Mouse (Mus musculus) fibroblast of lung, adult 2 months (primary cell): ENCODE results near the gene Gm17542.
A peak's percentile ranks its signal among the peaks of the same experiment; 100 is the strongest.
"Not testable (repeated sequence)": the region's sequence is repeated elsewhere in the genome, so short reads cannot be mapped to it uniquely, and the experiment has no call there.

ENCODE experiments used
- DNase-seq: peaks from one replicate; pipeline ENCODE4 v3.0.0-alpha.2; 2011; ENCODE audit warnings: low read depth

Gm17542 gene

GRCm38 (mm10) chr10:58718110-58718509, at the start of gene Gm17542:
Gene Gm17542 (minus strand): TSS chr10:58718210.
- not testable (repeated sequence) for DNase-seq

GRCm38 (mm10) chr10:58739779-58740178, 21.8 kb upstream of the Gm17542 start:
- DNase-seq: no peak

- DNase-seq: no peak
These were observed 20.1 kb upstream of the Gm17542 start for GRCm38 (mm10) chr10:58738152-58738551.

GRCm38 (mm10) chr10:58714789-58715148, 3.2 kb downstream of the Gm17542 start:
- no peak for DNase-seq

GRCm38 (mm10) chr10:58713855-58714788, 3.9 kb downstream of the Gm17542 start:
- DNase-seq: no peak

GRCm38 (mm10) chr10:58713225-58713624, 4.8 kb downstream of the Gm17542 start:
- DNase-seq: no peak

- no peak for DNase-seq
These were observed 9.0 kb downstream of the Gm17542 start for GRCm38 (mm10) chr10:58709021-58709420.

GRCm38 (mm10) chr10:58700578-58700977, 17.4 kb downstream of the Gm17542 start:
- no peak for DNase-seq

- no peak for DNase-seq
These were observed 17.9 kb downstream of the Gm17542 start for GRCm38 (mm10) chr10:58700160-58700559.

- no peak for DNase-seq
These were observed 19.1 kb downstream of the Gm17542 start for GRCm38 (mm10) chr10:58698955-58699354.

- no peak for DNase-seq
These were observed 27.0 kb downstream of the Gm17542 start for GRCm38 (mm10) chr10:58691051-58691450.

- no peak for DNase-seq
These were observed 38.7 kb downstream of the Gm17542 start for GRCm38 (mm10) chr10:58679298-58679697.

GRCm38 (mm10) chr10:58675533-58675932, 42.5 kb downstream of the Gm17542 start, which contains the start of gene Edar:
Gene Edar (minus strand): TSS chr10:58675654.
- no peak for DNase-seq

GRCm38 (mm10) chr10:58673278-58674061, 44.5 kb downstream of the Gm17542 start:
- peak; percentile 51 for DNase-seq

GRCm38 (mm10) chr10:58672557-58673277, 45.3 kb downstream of the Gm17542 start:
- DNase-seq: no peak

- DNase-seq: peak; percentile 71
These were observed 54.1 kb downstream of the Gm17542 start for GRCm38 (mm10) chr10:58663868-58664267.
